Mouse (Mus musculus) cerebellum, adult 18-20 months (tissue): ENCODE results near the gene Ipcef1.
A peak's percentile ranks its signal among the peaks of the same experiment; 100 is the strongest.

Experiments
- DNase-seq, 2 experiments: peaks; one replicate each; pipeline ENCODE4 v3.0.0; 2021

Gene Ipcef1

GRCm38 (mm10) chr10:6967588-6968242, 84.6 kb downstream of the Ipcef1 start:
- DNase-seq: no peak

- DNase-seq: no peak
These were observed 93.5 kb downstream of the Ipcef1 start for GRCm38 (mm10) chr10:6958791-6959190.

GRCm38 (mm10) chr10:6956357-6956756, 95.9 kb downstream of the Ipcef1 start:
- DNase-seq: no peak

- DNase-seq: no peak
These were observed 97.7 kb downstream of the Ipcef1 start for GRCm38 (mm10) chr10:6954533-6954932.

GRCm38 (mm10) chr10:6953115-6953514, 99.2 kb downstream of the Ipcef1 start:
- no peak for DNase-seq

- DNase-seq: no peak
These were observed 115.4 kb downstream of the Ipcef1 start for GRCm38 (mm10) chr10:6936671-6937425.

- DNase-seq: no peak
These were observed 117.5 kb downstream of the Ipcef1 start for GRCm38 (mm10) chr10:6934776-6935175.

GRCm38 (mm10) chr10:6930889-6931288, 121.4 kb downstream of the Ipcef1 start:
- DNase-seq: no peak

- no peak for DNase-seq
These were observed 121.9 kb downstream of the Ipcef1 start for GRCm38 (mm10) chr10:6930398-6930797.

- no peak for DNase-seq
These were observed 123.4 kb downstream of the Ipcef1 start for GRCm38 (mm10) chr10:6928905-6929304.

- DNase-seq: no peak
These were observed 124.6 kb downstream of the Ipcef1 start for GRCm38 (mm10) chr10:6927600-6928223.

- no peak for DNase-seq
These were observed 125.6 kb downstream of the Ipcef1 start for GRCm38 (mm10) chr10:6926724-6927123.

GRCm38 (mm10) chr10:6916545-6917257, 135.6 kb downstream of the Ipcef1 start:
- peak; percentile 71 to 84 for DNase-seq

- no peak for DNase-seq
These were observed 136.3 kb downstream of the Ipcef1 start for GRCm38 (mm10) chr10:6915991-6916390.

GRCm38 (mm10) chr10:6909763-6910162, 142.5 kb downstream of the Ipcef1 start:
- DNase-seq: no peak

GRCm38 (mm10) chr10:6901819-6902393, 150.4 kb downstream of the Ipcef1 start:
- peak; percentile 37 to 58 for DNase-seq

- no peak for DNase-seq
These were observed 152.2 kb downstream of the Ipcef1 start for GRCm38 (mm10) chr10:6900126-6900525.

- DNase-seq: no peak
These were observed 155.5 kb downstream of the Ipcef1 start for GRCm38 (mm10) chr10:6896659-6897303.

GRCm38 (mm10) chr10:6895796-6896195, 156.5 kb downstream of the Ipcef1 start:
- no peak for DNase-seq

GRCm38 (mm10) chr10:6890348-6891009, 161.8 kb downstream of the Ipcef1 start:
- DNase-seq: no peak

- no peak for DNase-seq
These were observed 162.5 kb downstream of the Ipcef1 start for GRCm38 (mm10) chr10:6889640-6890245.
